Mouse (Mus musculus): ENCODE measurements around the gene Col2a1.

Col2a1 gene

GRCm38 (mm10) chr15:98002991-98003821, 1.3 kb downstream of the Col2a1 start:
- no peak for DNase-seq (ENCODE audit: low spot score)

DNA sequence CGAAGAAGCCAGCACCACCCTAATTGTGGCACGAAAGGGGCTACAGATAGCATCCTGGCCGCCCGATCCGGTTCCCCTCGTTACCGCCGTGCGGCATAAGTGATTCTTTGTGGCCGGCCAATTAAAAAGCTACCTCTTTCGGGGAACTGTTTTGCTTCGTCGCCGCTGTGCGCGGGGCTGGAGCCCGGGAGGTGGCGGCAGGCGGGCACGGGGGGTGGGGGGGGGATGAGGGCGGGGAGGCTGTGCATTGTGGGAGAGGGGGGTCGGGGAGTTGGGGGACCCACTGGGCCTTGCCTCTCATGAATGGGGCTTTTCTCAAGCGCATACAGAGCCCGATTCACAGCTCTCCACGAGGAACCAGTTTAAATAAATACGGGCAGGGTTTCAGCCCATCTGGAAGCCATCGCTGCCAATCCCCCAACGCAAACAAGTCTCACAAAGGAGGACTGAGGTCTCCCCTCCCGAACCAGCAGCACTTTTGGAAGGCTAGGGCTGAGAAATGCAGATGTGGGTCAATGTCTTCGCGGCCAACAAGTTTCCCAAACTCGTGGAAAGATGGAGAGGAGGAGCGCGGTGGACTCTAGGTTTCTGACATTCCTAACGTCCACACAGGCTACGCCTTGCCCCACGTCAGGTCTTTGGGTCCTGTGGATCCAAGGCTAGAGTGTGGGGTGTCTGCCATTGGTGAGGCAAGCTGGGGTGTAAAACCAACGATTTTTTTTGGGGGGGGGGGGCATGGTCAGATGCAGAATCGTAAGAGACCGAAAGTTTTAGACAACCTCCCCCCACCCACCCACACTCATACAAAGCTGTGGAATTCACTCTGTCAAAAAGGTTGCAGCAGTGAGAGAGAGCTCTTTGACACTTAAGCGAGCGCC, 2.1 kb downstream of the Col2a1 start:
- peak; percentile 53 for DNase-seq (ENCODE audit: low spot score)

DNA sequence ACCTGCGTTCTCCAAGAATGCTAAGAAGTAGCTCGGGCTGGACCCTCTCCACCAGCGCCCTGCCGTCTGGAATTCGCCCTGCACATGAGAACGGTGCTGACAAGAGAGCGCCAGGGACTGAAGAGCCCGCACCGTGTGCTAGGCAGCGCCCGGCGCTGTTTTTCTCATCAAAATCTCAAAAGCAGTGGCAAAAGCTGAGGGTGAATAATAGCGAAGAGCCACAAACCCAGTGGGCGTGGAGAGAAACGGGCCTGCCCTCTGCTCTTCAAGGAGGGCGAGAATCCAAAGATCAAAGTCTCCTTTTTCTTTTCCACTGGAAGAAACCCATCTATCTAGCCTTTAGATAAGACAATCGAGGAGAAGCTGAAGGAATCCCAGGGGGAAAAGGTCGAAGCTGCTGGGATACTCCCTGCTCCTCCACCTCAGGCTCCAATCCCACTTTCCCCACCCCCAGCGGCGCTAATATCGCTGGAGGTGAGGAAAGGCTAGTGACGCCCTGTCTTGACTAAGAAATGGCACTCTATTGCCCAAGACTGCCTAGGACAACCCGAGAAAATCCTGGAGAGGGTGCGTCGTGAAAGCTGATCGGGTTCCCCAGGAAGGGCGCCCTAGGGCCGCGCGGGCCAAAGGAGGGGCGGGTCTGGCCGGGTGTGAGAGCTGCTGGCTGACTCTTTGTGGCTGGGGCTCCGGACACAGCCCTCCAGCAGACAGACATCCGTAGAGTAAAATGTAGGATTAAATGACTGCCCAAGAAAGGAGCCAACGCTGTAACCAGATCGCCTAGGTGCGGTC, 3.0 kb downstream of the Col2a1 start:
- peak; percentile 83 for DNase-seq (ENCODE audit: low spot score)

DNA sequence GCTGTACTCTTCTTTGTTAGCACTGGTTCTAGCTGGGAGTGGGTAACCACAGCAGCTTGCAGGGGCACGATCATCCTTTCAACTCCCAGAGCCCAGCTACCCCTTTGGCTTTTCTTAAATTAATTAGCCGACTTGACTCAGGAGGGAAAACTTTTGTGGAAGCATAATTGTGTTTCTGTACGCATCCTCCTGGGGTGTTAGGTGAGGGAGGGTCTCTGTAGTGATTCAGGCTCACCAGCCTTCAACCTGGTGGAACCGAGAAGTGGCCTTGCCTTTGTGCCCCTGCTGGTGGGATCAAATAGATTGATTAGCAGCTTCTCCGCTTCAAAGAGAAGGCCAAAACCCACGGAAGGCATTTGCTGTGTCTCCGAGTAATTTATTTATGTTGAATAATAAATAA, 4.5 kb downstream of the Col2a1 start:
- peak; percentile 23 for DNase-seq (ENCODE audit: low spot score)

GRCm38 (mm10) chr15:97999546-97999945, 4.9 kb downstream of the Col2a1 start:
- DNase-seq (ENCODE audit: low spot score) = no peak

DNA sequence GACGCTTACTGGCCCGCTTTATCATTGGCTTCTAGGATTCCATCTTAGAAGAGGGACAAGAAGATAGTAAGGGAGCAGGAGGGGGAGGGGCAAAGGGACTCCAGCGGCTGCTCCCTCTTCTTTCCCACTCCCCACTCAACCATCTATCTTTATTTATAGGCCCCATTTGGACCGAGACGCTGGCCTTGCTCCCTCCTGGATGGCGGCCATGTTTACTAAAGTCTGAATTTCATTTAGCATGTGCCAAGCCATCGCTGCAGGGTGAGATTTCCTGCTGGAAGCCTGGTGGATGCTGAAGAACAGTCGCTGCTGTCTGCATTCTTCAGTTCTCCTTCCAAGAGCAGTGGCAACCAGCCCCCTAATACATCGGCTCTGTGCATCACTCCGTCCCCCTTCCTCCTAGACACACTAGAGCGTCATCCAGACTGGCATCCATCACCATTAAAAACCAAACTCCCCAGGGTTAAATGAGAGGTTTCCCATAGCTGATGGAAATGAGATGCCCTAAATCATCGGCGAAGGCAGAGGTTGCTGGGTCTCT, 7.7 kb downstream of the Col2a1 start:
- no peak for DNase-seq (ENCODE audit: low spot score)

DNA sequence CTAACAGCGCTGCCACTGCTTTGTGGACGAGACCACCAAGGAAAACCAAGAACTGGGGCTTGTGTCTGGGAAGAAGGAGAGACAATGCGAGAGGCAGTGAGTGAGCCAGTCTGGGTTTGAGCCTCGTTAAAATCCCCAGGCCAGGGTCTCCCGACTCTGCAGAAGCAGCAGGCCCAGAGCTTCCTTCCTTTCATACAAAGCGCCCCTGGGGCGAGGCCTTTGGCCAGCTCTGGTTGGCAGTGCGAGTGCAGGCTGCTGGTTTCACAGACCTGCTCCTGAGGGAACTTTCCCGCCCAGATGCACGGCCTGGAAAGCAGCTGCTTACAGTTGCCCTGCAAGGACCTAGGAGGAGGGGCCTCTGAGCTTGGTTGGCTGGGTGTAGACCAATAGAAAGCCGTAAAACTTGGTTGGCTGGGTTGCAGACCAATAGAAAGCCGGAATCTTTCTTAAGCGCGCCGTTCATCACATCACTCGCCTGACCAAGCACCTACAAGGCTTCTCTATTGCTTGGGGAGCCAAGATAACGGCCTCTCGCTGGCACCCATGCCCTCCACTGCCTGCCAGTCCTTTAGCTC, 11.7 kb downstream of the Col2a1 start:
- DNase-seq (ENCODE audit: low spot score) = peak; percentile 98

GRCm38 (mm10) chr15:97992027-97992711, 12.3 kb downstream of the Col2a1 start:
- DNase-seq (ENCODE audit: low spot score) = peak; percentile 74

GRCm38 (mm10) chr15:97991285-97991895, 13.1 kb downstream of the Col2a1 start:
- DNase-seq (ENCODE audit: low spot score) = no peak

GRCm38 (mm10) chr15:97990721-97991120, 13.8 kb downstream of the Col2a1 start:
- no peak for DNase-seq (ENCODE audit: low spot score)

- peak; percentile 67 for DNase-seq (ENCODE audit: low spot score)
Measured at GRCm38 (mm10) chr15:97990124-97990523, 14.4 kb downstream of the Col2a1 start.

DNA sequence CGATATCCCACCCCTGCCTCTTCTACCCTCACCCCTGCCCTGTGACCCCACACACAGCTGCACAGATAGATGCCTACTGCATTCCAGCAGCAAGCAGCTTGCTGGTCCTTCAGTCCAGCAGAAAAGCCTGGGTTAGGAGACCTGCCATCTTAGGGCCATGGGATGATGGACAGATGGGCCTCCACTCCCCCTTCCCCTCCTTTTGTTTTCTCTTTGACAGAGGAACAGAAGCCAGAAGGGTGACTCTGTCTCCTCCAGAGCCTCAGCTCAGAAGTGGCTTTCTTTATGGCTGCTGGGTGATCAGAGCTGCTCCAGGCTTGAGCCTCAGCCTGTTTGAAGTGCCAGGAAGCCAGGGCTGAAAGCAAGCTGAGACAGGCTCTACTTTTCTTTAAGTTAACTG, 15.0 kb downstream of the Col2a1 start:
- peak; percentile 23 for DNase-seq (ENCODE audit: low spot score)

DNA sequence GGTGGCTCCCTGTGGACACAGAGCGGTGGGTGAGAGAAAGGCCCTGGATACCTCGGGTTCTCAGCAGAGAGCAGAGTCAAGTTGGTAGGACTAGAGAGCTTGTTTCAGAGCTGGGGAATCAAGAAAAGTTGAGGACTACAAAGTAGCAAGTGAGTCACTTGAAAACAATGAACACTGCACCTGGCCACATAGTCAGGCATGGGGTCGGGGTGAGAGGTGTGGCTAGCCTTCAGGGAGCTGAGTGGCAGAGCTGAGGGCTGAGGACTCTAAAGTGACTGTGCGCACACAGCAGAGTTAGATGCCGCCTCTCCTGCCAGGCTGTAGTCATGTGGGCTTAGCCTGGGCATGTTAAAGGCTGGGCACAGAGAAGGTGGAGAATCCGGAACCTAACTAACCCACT, 22.9 kb downstream of the Col2a1 start:
- DNase-seq (ENCODE audit: low spot score) = no peak

- DNase-seq (ENCODE audit: low spot score) = no peak
Measured at GRCm38 (mm10) chr15:97973248-97974005, 31.1 kb downstream of the Col2a1 start.

- no peak for DNase-seq (ENCODE audit: low spot score)
Measured at GRCm38 (mm10) chr15:97972580-97972979, 31.9 kb downstream of the Col2a1 start.

GRCm38 (mm10) chr15:97970299-97970698, 34.2 kb downstream of the Col2a1 start:
- peak; percentile 48 for DNase-seq (ENCODE audit: low spot score)

DNA sequence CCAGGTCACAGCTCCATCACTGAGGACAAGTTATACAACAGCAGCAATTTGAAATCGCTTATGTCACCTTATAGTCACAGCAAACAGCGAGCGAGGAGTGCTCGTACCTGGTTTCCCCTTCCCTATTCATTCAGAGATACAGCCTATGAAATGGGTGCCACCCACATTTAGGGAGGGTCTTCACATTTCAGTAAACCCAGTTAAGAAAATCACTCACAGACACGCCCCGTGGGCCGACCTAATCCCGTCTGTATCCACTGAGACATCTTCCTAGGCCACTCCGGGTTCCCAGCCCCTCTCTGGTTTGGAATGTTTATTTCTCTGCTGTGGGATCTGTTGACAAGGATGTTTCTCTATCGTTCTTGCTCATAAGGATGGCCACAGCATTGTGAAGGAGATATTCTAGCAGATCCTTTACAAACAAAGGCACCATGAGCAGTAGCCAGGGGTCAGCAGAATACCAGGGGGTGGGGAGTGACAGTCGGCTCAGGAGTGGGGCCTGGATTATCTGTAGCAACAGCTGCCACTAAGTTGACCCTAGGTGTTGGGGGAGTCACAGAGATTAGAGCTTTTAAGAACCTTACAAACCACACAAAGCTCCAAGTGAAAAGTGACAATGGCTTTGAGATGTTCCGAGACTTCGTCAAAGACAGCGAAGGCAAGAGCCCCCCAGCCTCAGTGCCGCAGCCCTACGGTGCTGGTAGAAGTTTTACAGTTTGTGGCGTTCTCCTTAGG, 39.0 kb downstream of the Col2a1 start:
- DNase-seq (ENCODE audit: low spot score) = no peak

DNA sequence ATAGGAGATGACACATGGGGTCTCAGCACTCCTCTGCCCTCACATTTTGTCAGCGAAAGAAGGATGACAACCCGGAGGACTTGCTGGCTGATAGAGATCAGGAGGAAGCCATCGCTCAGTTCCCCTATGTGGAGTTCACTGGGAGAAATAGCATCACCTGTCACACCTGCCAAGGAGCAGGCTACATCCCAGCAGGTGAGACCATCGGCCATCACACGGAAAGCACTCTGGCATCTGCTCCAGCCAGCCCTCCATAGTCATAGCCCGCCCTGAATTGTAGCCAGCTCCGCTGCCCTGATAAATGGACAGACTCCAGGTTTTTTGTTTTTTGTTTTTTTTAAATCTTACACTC, 39.7 kb downstream of the Col2a1 start:
- DNase-seq (ENCODE audit: low spot score) = no peak

Measured in MN1 (cell line).